Comparison of ENCODE assay signal across 10 mouse cellular contexts in genomic region chr17:87263401-87263800, GRCm38 (mm10). TPM values are rescaled to one million over a fixed set of nuclear protein-coding genes. Genes with fewer than 3 reads are reported as not detected.
A peak's percentile ranks its signal among the peaks of the same experiment; 100 is the strongest.
DNase-seq lines count a peak whose midpoint lies in the region; ATAC-seq and TF ChIP-seq lines count a peak whose summit lies in the region.
"Had no signal": no experiment of that assay in that cellular context is flagged by ENCODE, and none has a peak within 500 bp of the region (broad histone marks: within the 10 kb centered on the region; RNA-seq: fewer than 3 reads in every experiment).

No protein-coding gene starts in this region.

- no peak for TF ChIP-seq POLR2A in heart, adult 2 months (IDR thresholded peaks at IDR 0.05; ENCODE audit: insufficient read depth, low read depth, low read length)

- 0 out of 2 replicates have a peak, but pooled peaks cover 9% of the 10 kb centered on the region for H3K9me3 ChIP-seq in heart, embryonic 14.5 days (ENCODE audit: control insufficient read depth, low read length)
- no peaks in the 10 kb centered on the region for H3K9me3 ChIP-seq in liver, postnatal 0 days (ENCODE audit: low read length)
- H3K9me3 ChIP-seq in hindbrain, embryonic 10.5 days = peaks cover 16% of the 10 kb centered on the region; the same call in 1 of the 2 replicates

- peak overlapping the region; percentile 13; the same call in 1 of the 2 replicates for H3K27ac ChIP-seq in heart, adult 2 months
- peak overlapping the region in 1 of 2 experiments; percentile 40; a peak in 1 of 4 replicates for H3K27ac ChIP-seq in heart, embryonic 14.5 days (replicated peaks in 1 of 2; ENCODE audit: control insufficient read depth in 1 of 2, insufficient read depth in 1 of 2, low read depth in 2 of 2, low read length in 2 of 2)
- H3K27ac ChIP-seq in liver, postnatal 0 days (ENCODE audit: low read depth) = peak overlapping the region; percentile 85
- H3K27ac ChIP-seq in hindbrain, embryonic 10.5 days = no peak overlapping the region

- H3K4me2 ChIP-seq in heart, embryonic 14.5 days (ENCODE audit: low read length) = peak overlapping the region; percentile 86
- peak overlapping the region; percentile 83 for H3K4me2 ChIP-seq in liver, postnatal 0 days (ENCODE audit: low read depth, low read length)

- no peak for TF ChIP-seq CTCF in heart, adult 2 months (IDR thresholded peaks at IDR 0.05)
- TF ChIP-seq CTCF in liver, postnatal 0 days (IDR thresholded peaks at IDR 0.05; ENCODE audit: low read depth) = no peak

- no peak for TF ChIP-seq EP300 in heart, adult 2 months (IDR thresholded peaks at IDR 0.05; ENCODE audit: insufficient read depth, low read depth, low read length)
- no peak for TF ChIP-seq EP300 in liver, postnatal 0 days (IDR thresholded peaks at IDR 0.05; ENCODE audit: low read depth)

- peaks cover 6% of the 10 kb centered on the region for H3K36me3 ChIP-seq in heart, adult 2 months (ENCODE audit: control insufficient read depth, insufficient read depth, low read length)
- H3K36me3 ChIP-seq in heart, embryonic 14.5 days (ENCODE audit: control insufficient read depth, insufficient read depth, low read length) = peaks cover 20% of the 10 kb centered on the region
- peaks cover 3% of the 10 kb centered on the region; the same call in 1 of the 2 replicates for H3K36me3 ChIP-seq in liver, postnatal 0 days (replicated peaks; ENCODE audit: insufficient read depth, low read length)
- H3K36me3 ChIP-seq in hindbrain, embryonic 10.5 days = peaks cover 60% of the 10 kb centered on the region

- ATAC-seq in heart, embryonic 14.5 days (ENCODE audit: insufficient number of reproducible peaks, insufficient read depth, low FRiP score, low read depth) = no peak
- ATAC-seq in liver, postnatal 0 days = no peak

- no peak overlapping the region for H3K4me3 ChIP-seq in heart, adult 2 months
- no peak overlapping the region for H3K4me3 ChIP-seq in heart, embryonic 14.5 days (ENCODE audit: control insufficient read depth in 1 of 2, insufficient read depth in 1 of 2, low read depth in 1 of 2, low read length in 2 of 2)
- peak overlapping the region; percentile 75; the same call in 1 of the 2 replicates for H3K4me3 ChIP-seq in liver, postnatal 0 days (ENCODE audit: low read depth, low read length)
- H3K4me3 ChIP-seq in hindbrain, embryonic 10.5 days = no peak overlapping the region

- H3K79me2 ChIP-seq in heart, adult 2 months (replicated peaks; ENCODE audit: control insufficient read depth, insufficient read depth, low read length) = no peaks in the 10 kb centered on the region

- DNase-seq in heart, adult 2 months = peak in 1 of 2 experiments; percentile 52
- no peak for DNase-seq in heart, postnatal 14 days
- DNase-seq in MEL-GATA-1-ER (ENCODE audit: extremely low read depth, low read depth) = peak; percentile 77
- DNase-seq in liver, postnatal 0 days = no peak
- no peak for DNase-seq in neural tube, embryonic 10.5 days (ENCODE audit: extremely low spot score, low spot score)
- no peak for DNase-seq in cerebellum, adult 8-10 months
- DNase-seq in hindbrain, embryonic 10.5 days (ENCODE audit: low spot score) = no peak
- DNase-seq: cerebellum, postnatal 36 days; thymus, postnatal 4 days had no signal

- H3K9ac ChIP-seq in heart, adult 2 months (ENCODE audit: low read depth, low read length) = no peak overlapping the region
- no peak overlapping the region for H3K9ac ChIP-seq in heart, embryonic 14.5 days (ENCODE audit: low read length)
- H3K9ac ChIP-seq in liver, postnatal 0 days (replicated peaks) = peak overlapping the region; percentile 76

- WGBS in heart, adult 2 months = 27% methylated on average over 6 of the region's 6 CpGs
- 73% methylated on average over 6 of the region's 6 CpGs for WGBS in heart, embryonic 14.5 days
- WGBS in liver, postnatal 0 days (ENCODE audit: insufficient replicate concordance) = 44% methylated on average over 6 of the region's 6 CpGs
- 92% methylated on average over 6 of the region's 6 CpGs for WGBS in hindbrain, embryonic 10.5 days

- H3K4me1 ChIP-seq in heart, adult 2 months (ENCODE audit: control insufficient read depth, insufficient read depth, low read length) = peaks cover 14% of the 10 kb centered on the region
- peaks cover 5 to 13% of the 10 kb centered on the region in 2 experiments for H3K4me1 ChIP-seq in heart, embryonic 14.5 days (ENCODE audit: control insufficient read depth in 2 of 2, insufficient read depth in 2 of 2, low read length in 2 of 2)
- H3K4me1 ChIP-seq in liver, postnatal 0 days (ENCODE audit: insufficient read depth) = peaks cover 22% of the 10 kb centered on the region
- H3K4me1 ChIP-seq in hindbrain, embryonic 10.5 days (replicated peaks) = peaks cover 23% of the 10 kb centered on the region

- H3K27me3 ChIP-seq in heart, adult 2 months (ENCODE audit: control insufficient read depth, insufficient read depth, low read length) = no peaks in the 10 kb centered on the region
- H3K27me3 ChIP-seq in heart, embryonic 14.5 days (ENCODE audit: control insufficient read depth, insufficient read depth, low read length) = no peaks in the 10 kb centered on the region
- no peaks in the 10 kb centered on the region for H3K27me3 ChIP-seq in liver, postnatal 0 days (ENCODE audit: insufficient read depth, low read length)
- peaks cover 10% of the 10 kb centered on the region; the same call in 1 of the 2 replicates for H3K27me3 ChIP-seq in hindbrain, embryonic 10.5 days (ENCODE audit: insufficient read depth, poor library complexity, severe bottlenecking)

- intact Hi-C loops in heart, adult 2 months (cut with DNase I) = no loop called here
- intact Hi-C loops in heart, postnatal 14 days (cut with DNase I) = no loop called here

RNA-seq across cellular contexts. Expression of gene Mcfd2, which starts 2.3 kb away (rescaled TPM):
- 10 to 100 TPM; 48.3 to 59.4 TPM for total RNA-seq in heart, adult 2 months (2021)
- 60.3 and 79.7 TPM in 2 replicates for polyA plus RNA-seq in heart, adult 2 months (2012; rRNA removed)
- total RNA-seq in heart, postnatal 14 days (2021) = 10 to 100 TPM; 39.7 to 42.0 TPM
- 81.3 and 85.8 TPM in 2 replicates for polyA plus RNA-seq in heart, embryonic 14.5 days (2014; fragmentation: Nextera tagmentation; extraction: Ambion mirVana)
- 139 and 148 TPM in 2 replicates for polyA plus RNA-seq in liver, postnatal 0 days (2015; fragmentation: Nextera tagmentation; extraction: Ambion mirVana)
- polyA plus RNA-seq in hindbrain, embryonic 10.5 days (2016; fragmentation: Nextera tagmentation; extraction: Ambion mirVana) = 70.1 and 73.3 TPM in 2 replicates

RNA-seq across cellular contexts. Expression of gene Ttc7, which starts 19.3 kb away (rescaled TPM):
- 10 to 100 TPM; 20.9 to 23.2 TPM for total RNA-seq in heart, adult 2 months (2021)
- polyA plus RNA-seq in heart, adult 2 months (2012; rRNA removed) = 21.3 and 28.8 TPM in 2 replicates
- total RNA-seq in heart, postnatal 14 days (2021) = 1 to 10 TPM; 6.7 to 8.2 TPM
- 1.3 and 2.5 TPM in 2 replicates for polyA plus RNA-seq in heart, embryonic 14.5 days (2014; fragmentation: Nextera tagmentation; extraction: Ambion mirVana)
- polyA plus RNA-seq in liver, postnatal 0 days (2015; fragmentation: Nextera tagmentation; extraction: Ambion mirVana) = 10.1 and 12.1 TPM in 2 replicates
- polyA plus RNA-seq in hindbrain, embryonic 10.5 days (2016; fragmentation: Nextera tagmentation; extraction: Ambion mirVana) = 4.7 and 4.8 TPM in 2 replicates
